Mouse (Mus musculus) spleen, adult 2 months (tissue): ENCODE measurements around the gene Plekhg4.

Experiments
- CTCF ChIP-seq: fragments of 200-500 bp; IDR thresholded peaks from 2 replicates; pipeline ENCODE4 v1.5.1; 2011; ENCODE audit warnings: mild to moderate bottlenecking, inconsistent platforms; ENCODE audit not compliant: insufficient read depth, insufficient read length, insufficient replicate concordance; ENCODE audit errors: extremely low read depth
- POLR2A ChIP-seq: fragments of 200-500 bp; IDR thresholded peaks from 2 replicates; pipeline ENCODE4 v1.6.1; 2011; ENCODE audit warnings: low read depth, low read length, inconsistent platforms

GRCm38 (mm10) chr8:105404496-105404895, 31.4 kb downstream of the Plekhg4 start:
- TF ChIP-seq CTCF = no peak
- no peak for TF ChIP-seq POLR2A
